Mouse (Mus musculus) splenic B cell, adult 2 months (primary cell): ENCODE measurements around the gene Snrnp35.

ENCODE experiments used
- DNase-seq: peaks from one replicate; pipeline ENCODE4 v3.0.0-alpha.2; 2011; ENCODE audit warnings: low read depth, low spot score
- H3K27me3 ChIP-seq: 2 replicates; pipeline ENCODE4 v1.6.1; 2012; ENCODE audit warnings: mild to moderate bottlenecking, low read length, moderate library complexity, mixed read lengths; ENCODE audit not compliant: control insufficient read depth, poor library complexity, insufficient read depth, severe bottlenecking
- H3K36me3 ChIP-seq: 2 replicates; pipeline ENCODE4 v1.6.1; 2012; ENCODE audit warnings: mild to moderate bottlenecking, low read length, moderate library complexity, mixed read lengths; ENCODE audit not compliant: control insufficient read depth, poor library complexity, insufficient read depth, severe bottlenecking

The Snrnp35 gene

DNA sequence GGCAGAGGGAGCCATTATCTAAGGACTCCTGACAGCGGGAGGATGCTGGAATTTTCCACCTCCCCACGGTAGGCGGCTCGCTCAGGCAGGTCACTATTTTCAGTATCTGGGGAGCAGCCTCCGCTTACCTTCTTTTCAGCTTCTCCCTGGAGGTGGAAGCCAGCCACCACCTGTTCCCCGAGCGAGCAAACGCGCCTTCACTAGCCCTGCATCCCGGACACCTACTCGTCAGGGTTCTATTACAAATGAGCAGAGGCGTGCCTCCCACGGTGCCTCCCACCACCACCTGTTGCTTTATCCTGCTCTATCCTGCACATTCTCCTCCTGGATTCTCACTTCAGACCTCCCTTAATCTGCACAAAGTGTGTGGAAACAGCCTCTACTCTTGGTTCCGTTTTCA lies 20.8 kb downstream of the Snrnp35 start:
- Histone ChIP-seq H3K36me3 (no peaks in the 10 kb centered on the region), H3K27me3 (no peaks in the 10 kb centered on the region)
- no peak for DNase-seq

DNA sequence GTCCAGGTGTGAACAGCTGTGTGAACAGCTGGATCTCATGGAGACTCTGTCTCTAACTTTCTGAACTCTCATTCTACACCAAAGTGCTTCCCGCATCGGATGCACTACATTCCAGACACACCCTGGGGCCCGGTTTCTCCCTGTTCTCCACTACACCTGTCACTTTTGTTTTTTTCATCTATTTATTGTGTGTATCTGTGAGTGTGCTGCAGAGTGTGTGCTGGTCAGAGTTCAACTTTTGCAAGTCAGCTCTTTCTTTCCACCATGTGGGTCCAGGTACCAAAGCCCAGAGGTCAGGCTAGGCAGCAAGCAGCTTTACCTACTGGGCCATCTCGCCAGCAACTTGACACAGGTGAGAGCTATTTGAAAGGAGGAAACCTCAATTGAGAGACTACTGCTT lies 22.3 kb downstream of the Snrnp35 start:
- no peak for DNase-seq
- no peaks in the 10 kb centered on the region for H3K36me3 ChIP-seq
- no peaks in the 10 kb centered on the region for H3K27me3 ChIP-seq

DNA sequence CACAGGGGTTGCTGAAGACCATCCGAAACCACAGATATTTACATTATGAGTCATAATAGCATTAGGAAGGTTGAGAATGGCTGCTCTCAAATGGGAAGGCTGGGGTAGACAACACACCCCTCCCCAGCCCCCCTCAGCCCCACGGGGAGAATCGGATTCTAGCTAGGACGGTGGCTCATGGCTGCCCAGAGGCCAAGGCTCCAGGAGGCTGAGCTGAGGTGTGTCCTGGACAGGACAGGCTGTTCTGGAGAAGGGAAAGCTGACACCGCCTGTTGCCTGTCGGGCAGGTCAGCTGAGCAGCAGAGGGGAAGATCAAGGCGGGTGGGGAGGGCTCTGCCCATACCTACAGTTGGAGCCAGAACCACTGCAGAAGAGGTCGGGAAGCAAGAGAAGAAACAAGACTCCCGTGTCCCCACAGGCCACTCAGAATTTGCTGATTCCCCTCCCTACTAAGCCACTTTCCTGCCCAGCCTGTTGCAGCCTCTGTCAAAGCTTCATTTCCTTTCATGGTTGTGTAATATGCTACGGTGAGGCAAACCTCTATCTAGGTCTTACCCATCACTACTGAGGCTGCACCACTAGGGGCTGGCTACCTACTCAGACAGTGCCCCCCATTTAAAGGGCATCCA lies 23.9 kb downstream of the Snrnp35 start:
- no peaks in the 10 kb centered on the region for H3K27me3 ChIP-seq
- no peaks in the 10 kb centered on the region for H3K36me3 ChIP-seq
- no peak for DNase-seq

DNA sequence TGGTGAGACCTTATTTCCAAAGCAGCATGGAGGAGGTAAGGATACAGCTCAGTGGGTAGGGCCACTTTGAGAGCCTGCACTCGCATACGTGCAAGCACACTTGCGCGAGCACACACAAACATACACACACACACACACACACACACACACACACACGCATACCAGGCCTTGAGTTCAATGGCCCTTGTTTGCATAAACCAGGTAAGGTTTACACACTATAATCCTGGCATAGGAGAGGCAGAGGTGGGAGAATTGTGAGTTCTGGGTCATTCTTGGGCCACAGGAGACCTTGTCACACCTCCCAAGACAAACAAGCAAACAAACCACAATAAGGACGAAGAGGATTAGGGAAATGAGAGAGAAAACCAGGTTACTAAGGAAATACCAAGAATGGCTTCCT lies 26.3 kb downstream of the Snrnp35 start:
- H3K36me3 ChIP-seq, result no peaks in the 10 kb centered on the region
- no peak for DNase-seq
- H3K27me3 ChIP-seq, result no peaks in the 10 kb centered on the region

DNA sequence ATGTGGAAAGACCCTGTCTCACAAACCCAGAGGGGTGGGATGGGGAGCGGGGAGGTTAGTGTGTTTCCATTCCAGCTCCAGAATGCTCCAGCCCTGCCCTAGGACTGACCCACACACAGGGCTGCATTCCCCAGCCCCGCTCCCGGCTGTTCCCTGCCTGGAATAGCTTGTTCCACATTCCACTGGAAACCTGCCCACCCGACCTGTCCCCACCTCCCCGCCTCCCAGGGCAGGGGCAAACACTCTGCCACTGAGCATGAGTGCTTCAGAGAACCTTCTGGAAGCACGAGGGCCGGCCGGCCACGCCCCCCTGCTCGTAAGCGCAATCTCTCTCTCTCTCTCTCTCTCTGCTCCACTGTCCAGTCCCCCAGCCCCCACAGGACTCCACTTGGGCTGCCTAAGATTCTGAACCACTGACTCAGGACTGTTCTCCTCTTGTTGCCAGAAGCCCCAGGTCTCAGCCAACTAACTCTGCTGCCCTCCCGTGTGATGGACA lies 26.9 kb downstream of the Snrnp35 start:
- no peak for DNase-seq
- H3K27me3 ChIP-seq, result no peaks in the 10 kb centered on the region
- H3K36me3 ChIP-seq, result no peaks in the 10 kb centered on the region

DNA sequence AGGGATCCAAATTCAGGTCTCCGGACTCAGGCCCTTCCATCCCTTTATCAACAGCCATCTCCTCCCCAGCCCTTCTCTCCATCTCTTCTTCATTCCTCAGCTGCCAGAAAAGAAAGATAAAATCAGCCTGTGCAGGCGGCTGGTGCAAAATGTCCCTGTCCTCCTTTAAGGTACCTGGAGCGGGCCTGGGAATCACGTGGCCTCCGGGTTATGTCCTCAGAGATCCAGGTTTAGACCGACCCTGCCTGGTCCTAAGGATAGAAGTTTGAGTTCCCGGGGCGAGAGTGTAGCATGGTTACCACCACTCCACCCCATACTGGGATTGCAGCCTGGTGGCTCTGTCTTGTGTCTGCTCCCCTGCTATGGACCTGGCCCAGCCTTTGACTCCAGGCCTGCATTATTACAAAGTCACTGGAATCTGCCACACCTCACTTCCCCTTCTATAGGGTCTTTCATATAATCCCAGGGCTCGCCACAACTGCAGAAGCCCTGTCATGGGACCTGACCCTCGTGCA lies 27.7 kb downstream of the Snrnp35 start:
- H3K27me3 ChIP-seq, result no peaks in the 10 kb centered on the region

DNA sequence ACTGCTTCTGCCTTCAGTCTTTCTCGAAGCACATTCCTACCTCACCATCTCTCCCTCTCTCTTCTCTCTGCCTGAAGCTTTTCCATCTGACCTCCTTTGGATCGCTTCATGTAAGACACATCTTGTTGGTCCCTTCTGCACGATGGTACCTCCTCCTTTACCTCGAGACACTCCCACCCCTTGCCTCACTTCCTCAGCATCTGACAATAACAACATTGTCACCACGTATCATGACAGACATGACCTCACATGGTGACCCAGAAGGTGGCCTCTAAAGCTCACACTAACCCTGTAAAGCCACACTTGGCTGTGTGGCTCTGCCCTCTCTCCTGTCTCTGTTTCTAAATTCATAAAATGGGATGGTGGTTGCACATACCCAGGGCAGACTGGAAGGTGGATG lies 32.9 kb downstream of the Snrnp35 start:
- no peak for DNase-seq

More for the DNA sequence above, 27.7 kb downstream of the Snrnp35 start:
- H3K36me3 ChIP-seq, result no peaks in the 10 kb centered on the region
- no peak for DNase-seq

DNA sequence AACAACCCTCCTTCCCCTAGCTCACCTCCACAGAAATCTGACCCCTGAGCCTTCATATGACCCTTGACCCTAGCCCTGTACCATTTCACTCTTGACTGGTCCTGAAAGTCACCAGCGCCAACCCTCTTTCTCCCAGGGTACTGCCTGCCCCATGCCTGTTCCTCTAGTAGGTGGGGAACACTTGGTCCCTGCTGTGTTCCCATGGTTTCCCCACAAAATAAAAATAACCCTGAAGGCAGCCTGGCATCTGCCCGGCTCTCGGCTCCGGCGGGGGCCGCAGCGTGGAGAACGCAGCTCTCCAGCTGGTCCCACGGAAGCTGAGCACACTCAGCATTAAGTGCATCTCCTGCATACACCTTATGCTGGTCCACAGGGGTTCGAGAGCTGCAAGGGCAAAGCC lies 35.7 kb downstream of the Snrnp35 start:
- no peaks in the 10 kb centered on the region for H3K27me3 ChIP-seq
- no peaks in the 10 kb centered on the region for H3K36me3 ChIP-seq
- no peak for DNase-seq

More for the DNA sequence above, 32.9 kb downstream of the Snrnp35 start:
- H3K27me3 ChIP-seq, result no peaks in the 10 kb centered on the region
- no peaks in the 10 kb centered on the region for H3K36me3 ChIP-seq

DNA sequence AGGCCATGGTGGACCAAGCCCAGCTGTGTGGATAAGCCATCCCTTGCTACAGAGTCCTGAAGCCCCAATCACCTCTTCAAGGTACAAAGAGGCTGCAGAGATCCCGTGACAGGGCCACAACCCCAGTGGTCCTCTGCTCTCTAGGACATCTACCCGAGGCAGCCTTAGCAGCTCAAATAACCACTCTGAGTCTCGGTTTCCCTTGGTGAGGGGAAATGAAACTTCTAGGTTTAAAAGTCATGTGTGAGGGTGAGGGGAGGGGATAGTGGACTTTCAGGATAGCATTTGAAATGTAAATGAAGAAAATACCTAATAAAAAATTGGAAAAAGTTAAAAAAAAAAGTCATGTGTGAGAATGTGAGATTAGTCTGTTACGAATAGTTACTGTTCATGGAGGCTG lies 38.7 kb downstream of the Snrnp35 start:
- Histone ChIP-seq H3K36me3 (no peaks in the 10 kb centered on the region), H3K27me3 (no peaks in the 10 kb centered on the region)
- DNase-seq, result peak; percentile 43

DNA sequence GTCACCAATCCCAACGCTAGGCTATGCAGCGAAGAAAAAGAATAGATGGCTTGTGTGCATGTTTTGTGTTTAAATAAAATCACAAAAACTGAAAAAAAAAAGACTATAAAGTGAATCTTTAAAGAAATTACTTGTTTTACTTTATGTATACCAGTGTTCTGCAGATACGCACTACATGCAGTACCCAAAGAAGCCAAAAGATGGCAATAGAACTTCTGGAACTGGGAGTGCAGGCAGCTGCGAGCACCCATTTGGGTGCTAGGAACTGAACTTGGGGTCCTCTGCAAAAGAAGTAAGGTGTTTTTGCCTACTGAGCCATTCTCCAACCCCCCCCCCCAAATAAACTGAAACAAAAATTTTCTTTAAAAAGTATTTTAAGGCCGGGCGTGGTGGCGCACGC lies 40.1 kb downstream of the Snrnp35 start:
- no peaks in the 10 kb centered on the region for H3K36me3 ChIP-seq
- H3K27me3 ChIP-seq, result no peaks in the 10 kb centered on the region
- peak; percentile 55 for DNase-seq

DNA sequence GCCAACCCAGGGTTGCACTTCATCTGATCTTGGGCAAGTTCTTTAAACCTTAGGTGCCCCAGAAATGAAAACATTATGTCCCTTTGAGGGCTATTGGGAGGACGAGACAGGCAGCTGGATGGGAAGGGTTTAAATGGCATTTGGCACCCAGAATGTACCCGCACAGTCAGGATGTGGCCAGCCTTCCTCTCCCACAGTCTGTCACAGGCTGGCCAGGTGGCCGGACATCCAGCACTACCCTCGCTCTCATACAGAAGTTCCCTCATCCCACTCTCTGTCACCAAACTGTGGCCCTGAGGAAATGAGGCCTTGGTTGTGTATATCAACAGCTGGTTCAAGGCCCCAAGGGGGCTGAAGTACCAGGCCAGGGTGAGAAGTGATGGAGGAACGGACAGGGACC lies 42.0 kb downstream of the Snrnp35 start:
- H3K36me3 ChIP-seq, result no peaks in the 10 kb centered on the region
- DNase-seq, result no peak
- no peaks in the 10 kb centered on the region for H3K27me3 ChIP-seq

DNA sequence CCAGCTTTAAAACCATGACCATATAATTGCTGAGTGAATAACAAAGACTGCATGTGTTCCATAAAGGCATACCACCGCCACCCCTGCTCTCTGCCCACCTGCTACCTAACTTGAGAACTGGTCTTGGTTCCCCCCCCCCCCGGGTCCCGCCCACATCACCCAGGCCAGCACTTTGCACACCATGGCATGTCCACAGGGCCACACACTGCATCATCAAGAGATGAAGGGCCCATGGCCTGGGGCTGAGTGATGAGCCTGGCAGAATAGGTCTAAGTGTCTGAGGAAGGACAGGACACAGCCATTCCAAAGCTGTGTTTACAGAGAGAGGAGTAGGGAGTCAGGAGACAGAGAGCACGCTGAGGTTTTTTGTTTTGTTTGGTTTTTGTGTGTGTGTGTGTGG lies 45.4 kb downstream of the Snrnp35 start:
- H3K36me3 ChIP-seq, result no peaks in the 10 kb centered on the region
- no peak for DNase-seq

DNA sequence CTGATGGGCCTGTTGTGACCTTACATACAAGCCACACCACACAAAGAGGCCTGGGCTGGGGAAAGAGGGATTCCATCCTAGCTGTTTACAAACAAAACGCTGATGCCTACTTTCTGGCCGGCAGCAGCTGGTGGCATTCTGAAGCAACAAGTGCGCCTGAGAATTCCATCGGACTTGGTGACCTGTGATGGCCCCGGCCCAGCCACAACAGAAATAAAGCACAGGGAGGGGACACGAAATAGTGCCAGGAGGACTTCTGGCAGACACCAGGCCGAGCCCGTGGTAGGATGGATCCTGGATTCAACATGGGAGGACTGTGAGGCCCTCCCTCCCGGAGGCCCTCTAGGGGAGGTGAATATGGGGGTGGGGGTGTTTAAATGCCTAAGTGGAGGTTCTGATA lies 45.9 kb downstream of the Snrnp35 start:
- no peaks in the 10 kb centered on the region for H3K36me3 ChIP-seq
- DNase-seq, result no peak
- H3K27me3 ChIP-seq, result peaks cover 2% of the 10 kb centered on the region

More for the DNA sequence above, 45.4 kb downstream of the Snrnp35 start:
- H3K27me3 ChIP-seq, result peaks cover 2% of the 10 kb centered on the region

DNA sequence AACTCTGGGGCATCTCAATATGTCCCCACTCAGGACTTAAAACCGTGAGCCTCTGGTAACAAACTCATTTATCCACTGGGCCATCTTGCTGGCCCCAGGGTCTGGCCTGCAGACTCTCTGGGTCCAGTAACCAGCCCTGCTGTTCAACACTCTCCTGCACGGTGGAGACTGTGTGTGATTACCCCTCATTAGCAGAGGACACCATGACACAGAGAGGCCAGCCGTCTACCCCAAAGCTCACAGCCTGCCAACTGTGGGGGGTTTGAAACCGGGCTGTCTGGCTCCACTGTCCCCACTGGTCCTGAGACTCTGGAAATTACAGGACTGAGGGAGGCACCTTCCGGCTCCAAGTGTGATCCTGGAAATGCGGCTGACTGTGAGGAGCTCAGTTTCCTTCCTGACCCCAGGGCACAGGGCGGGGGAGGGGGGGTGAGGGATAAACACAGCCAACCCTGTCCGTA lies 46.3 kb downstream of the Snrnp35 start:
- H3K36me3 ChIP-seq, result no peaks in the 10 kb centered on the region
- H3K27me3 ChIP-seq, result peaks cover 2% of the 10 kb centered on the region
- no peak for DNase-seq

DNA sequence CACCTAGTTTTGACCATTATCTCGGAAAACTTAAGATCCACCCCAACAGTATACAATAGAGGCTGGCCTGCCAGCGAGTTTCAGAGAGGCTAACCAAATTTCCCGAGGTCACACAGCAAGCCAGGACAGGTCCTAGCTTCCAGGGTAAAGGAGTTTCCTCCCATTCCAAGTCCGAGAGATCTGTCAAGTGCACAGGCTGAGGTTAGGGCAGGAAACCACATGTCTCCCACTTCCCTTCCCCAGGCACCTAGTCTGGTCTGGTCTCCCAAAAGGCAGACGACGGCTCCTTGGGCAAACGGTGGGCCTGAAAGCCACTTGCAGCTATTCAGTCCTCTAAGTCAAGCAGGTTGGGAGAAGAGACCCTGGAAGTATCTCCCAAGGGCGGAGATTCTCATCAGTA lies 46.8 kb downstream of the Snrnp35 start:
- Histone ChIP-seq H3K36me3 (no peaks in the 10 kb centered on the region), H3K27me3 (peaks cover 2% of the 10 kb centered on the region)
- DNase-seq, result no peak
